Mouse (Mus musculus) embryonic fibroblast, embryonic 13.5 days (primary cell): Measurements from ENCODE around the gene Ell2. TPM values are rescaled to one million over a fixed set of nuclear protein-coding genes. Genes with fewer than 3 reads are reported as not detected.
"Not testable (repeated sequence)": the region's sequence is repeated elsewhere in the genome, so short reads cannot be mapped to it uniquely, and the experiment has no call there.

Source experiments
- H3K27ac ChIP-seq: 2 replicates; pipeline ENCODE4 v1.5.1; 2012; ENCODE audit warnings: low read length, control low read depth, inconsistent platforms; ENCODE audit not compliant: insufficient read depth
- H3K4me1 ChIP-seq: 2 replicates; pipeline ENCODE4 v1.6.1; 2011; ENCODE audit warnings: low read length; ENCODE audit not compliant: control insufficient read depth, insufficient read depth
- H3K4me3 ChIP-seq: 2 replicates; pipeline ENCODE4 v1.5.1; 2011; ENCODE audit warnings: mild to moderate bottlenecking, control low read depth, low read length; ENCODE audit not compliant: insufficient read depth
- CTCF ChIP-seq: IDR thresholded peaks from 2 replicates; pipeline ENCODE4 v1.5.1; 2011; ENCODE audit warnings: mild to moderate bottlenecking, control low read depth, low read length, moderate library complexity, borderline replicate concordance; ENCODE audit not compliant: insufficient read depth
- POLR2A ChIP-seq: IDR thresholded peaks from 2 replicates; pipeline ENCODE4 v1.6.1; 2011; ENCODE audit warnings: low read depth, mild to moderate bottlenecking, control low read depth, low read length, moderate library complexity
- polyA plus RNA-seq: library from polyadenylated mRNA; stranded (reverse); fragments of >200 nt; gene quantifications from 2 replicates; pipeline ENCODE4 v1.2.4, GENCODE M21; 2011; ENCODE audit warnings: low read depth; ENCODE audit not compliant: missing spikeins, insufficient read length

Ell2 gene
- polyA plus RNA-seq, 1 experiment = 67.4 TPM

- H3K4me1 ChIP-seq = peaks cover 5% of the 10 kb centered on the region; the same call in 1 of the 2 replicates
- H3K27ac ChIP-seq = peak overlapping the region; percentile 66
- TF ChIP-seq CTCF (no peak), POLR2A (no peak)
- H3K4me3 ChIP-seq = peak overlapping the region; percentile 95
Observed at GRCm38 (mm10) chr13:75709026-75709778, 2.6 kb downstream of the Ell2 start.

- TF ChIP-seq POLR2A = no peak
- Histone ChIP-seq H3K4me1 (peaks cover 10% of the 10 kb centered on the region), H3K4me3 (peak overlapping the region; percentile 95)
Observed at GRCm38 (mm10) chr13:75710152-75710551, 3.6 kb downstream of the Ell2 start.

GRCm38 (mm10) chr13:75711517-75711916 lies 5.0 kb downstream of the Ell2 start:
- H3K4me3 ChIP-seq, H3K4me1 ChIP-seq, H3K27ac ChIP-seq: not testable (repeated sequence)

More at GRCm38 (mm10) chr13:75710152-75710551, 3.6 kb downstream of the Ell2 start:
- H3K27ac ChIP-seq = no peak overlapping the region

- not testable (repeated sequence) for H3K4me1 ChIP-seq, H3K4me3 ChIP-seq, H3K27ac ChIP-seq
Observed at GRCm38 (mm10) chr13:75712544-75712943, 6.0 kb downstream of the Ell2 start.

GRCm38 (mm10) chr13:75714407-75714806 lies 7.8 kb downstream of the Ell2 start:
- no peak for TF ChIP-seq POLR2A
- Histone ChIP-seq H3K4me1 (peaks cover 10% of the 10 kb centered on the region), H3K4me3 (no peak overlapping the region), H3K27ac (peak overlapping the region; percentile 76)

- TF ChIP-seq POLR2A (no peak), CTCF (no peak)
- Histone ChIP-seq H3K4me1 (peaks cover 10% of the 10 kb centered on the region), H3K27ac (no peak overlapping the region), H3K4me3 (no peak overlapping the region)
Observed at GRCm38 (mm10) chr13:75717638-75718302, 11.2 kb downstream of the Ell2 start.

- peaks cover 10% of the 10 kb centered on the region for H3K4me1 ChIP-seq
- no peak overlapping the region for H3K4me3 ChIP-seq
- TF ChIP-seq CTCF = no peak
- TF ChIP-seq POLR2A = no peak
- no peak overlapping the region for H3K27ac ChIP-seq
Observed at GRCm38 (mm10) chr13:75718376-75718775, 11.8 kb downstream of the Ell2 start.

- TF ChIP-seq POLR2A (no peak), CTCF (no peak)
- H3K4me3 ChIP-seq = no peak overlapping the region
- H3K4me1 ChIP-seq = peaks cover 1% of the 10 kb centered on the region
- H3K27ac ChIP-seq = no peak overlapping the region
Observed at GRCm38 (mm10) chr13:75719645-75720044, 13.1 kb downstream of the Ell2 start.

- Histone ChIP-seq H3K4me3 (no peak overlapping the region), H3K4me1 (peaks cover 2% of the 10 kb centered on the region; the same call in 1 of the 2 replicates), H3K27ac (no peak overlapping the region)
- TF ChIP-seq CTCF = no peak
- TF ChIP-seq POLR2A = no peak
Observed at GRCm38 (mm10) chr13:75726569-75727373, 20.2 kb downstream of the Ell2 start.

- TF ChIP-seq CTCF = no peak
- no peak for TF ChIP-seq POLR2A
- no peak overlapping the region for H3K4me3 ChIP-seq
Observed at GRCm38 (mm10) chr13:75727932-75728331, 21.4 kb downstream of the Ell2 start.

More at GRCm38 (mm10) chr13:75727932-75728331, 21.4 kb downstream of the Ell2 start:
- peaks cover 3% of the 10 kb centered on the region for H3K4me1 ChIP-seq
- no peak overlapping the region for H3K27ac ChIP-seq
